Mouse (Mus musculus) left cerebral cortex, adult 18-20 months (tissue): ENCODE data around the gene Fam222b. TPM values are rescaled to one million over a fixed set of nuclear protein-coding genes. Genes with fewer than 3 reads are reported as not detected.
"Not testable (repeated sequence)": the region's sequence is repeated elsewhere in the genome, so short reads cannot be mapped to it uniquely, and the experiment has no call there.

Experiments used
- DNase-seq, 2 experiments: peaks; one replicate each; pipeline ENCODE4 v3.0.0; 2021 to 2022; ENCODE audit warnings: low spot score in 2 of 2, mixed read lengths in 1 of 2
- total RNA-seq, 2 experiments: library from RNA; stranded (reverse); gene quantifications; 2 replicates each; pipeline ENCODE4 v1.2.3; 2021

The Fam222b gene
- total RNA-seq, 2 experiments from 2014 or later, result 29.5 to 30.0 TPM

DNA sequence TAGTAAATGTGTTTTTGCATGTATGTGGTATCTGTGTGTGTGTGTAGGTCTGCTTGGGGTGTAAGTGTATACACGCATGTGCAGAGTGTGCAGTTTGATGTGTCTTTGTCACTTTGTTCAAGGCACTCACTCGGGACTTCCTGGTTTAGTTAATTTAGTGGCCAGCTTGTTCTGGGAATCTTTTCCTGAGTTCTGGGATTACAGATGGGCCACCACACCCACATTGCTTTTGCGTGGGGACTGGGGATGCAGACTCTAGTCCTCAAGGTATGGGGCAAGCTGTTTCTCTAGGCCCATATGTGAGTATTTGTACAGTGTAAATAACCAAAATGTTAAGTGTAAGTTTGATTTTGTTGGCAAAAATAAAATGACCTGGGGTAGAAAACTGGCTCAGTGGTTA, 39.9 kb downstream of the Fam222b start:
- DNase-seq, result no peak

DNA sequence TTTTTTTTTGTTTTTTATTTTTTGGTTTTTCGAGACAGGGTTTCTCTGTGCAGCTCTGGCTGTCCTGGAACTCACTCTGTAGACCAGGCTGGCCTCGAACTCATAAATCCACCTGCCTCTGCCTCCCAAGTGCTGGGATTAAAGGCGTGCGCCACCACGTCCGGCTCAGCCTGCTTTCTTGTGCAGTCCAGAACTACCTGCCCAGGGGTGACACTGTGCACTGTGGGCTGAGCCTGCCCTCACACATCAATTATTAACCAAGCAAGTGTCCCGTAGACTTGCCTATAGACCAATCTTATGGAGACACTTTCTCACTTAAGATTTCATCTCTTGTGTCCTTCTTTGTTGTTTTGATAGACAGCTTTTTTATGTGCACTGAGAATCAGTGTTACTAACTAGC, 40.9 kb downstream of the Fam222b start:
- not testable (repeated sequence) for DNase-seq

DNA sequence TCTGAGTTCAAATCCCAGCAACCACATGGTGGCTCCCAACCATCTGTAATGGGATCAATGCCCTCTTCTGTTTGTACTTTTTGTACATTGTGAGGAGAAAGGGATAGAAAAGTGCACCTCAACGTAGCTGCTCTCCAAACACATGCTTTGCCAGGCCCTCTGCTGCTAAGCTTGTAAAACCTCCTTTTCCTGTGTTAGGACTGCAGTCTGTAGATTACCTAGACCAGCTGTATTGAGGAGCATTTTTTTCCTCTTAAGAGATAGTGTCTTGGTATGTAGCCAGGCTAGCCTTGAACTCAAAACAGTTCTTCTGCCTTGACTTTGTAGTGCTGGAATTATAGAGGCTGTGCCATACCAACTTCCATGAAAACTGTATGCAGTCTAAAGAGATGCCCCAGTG, 41.7 kb downstream of the Fam222b start:
- no peak for DNase-seq

GRCm38 (mm10) chr11:78137584-78137983, 43.1 kb downstream of the Fam222b start:
- DNase-seq, result no peak

DNA sequence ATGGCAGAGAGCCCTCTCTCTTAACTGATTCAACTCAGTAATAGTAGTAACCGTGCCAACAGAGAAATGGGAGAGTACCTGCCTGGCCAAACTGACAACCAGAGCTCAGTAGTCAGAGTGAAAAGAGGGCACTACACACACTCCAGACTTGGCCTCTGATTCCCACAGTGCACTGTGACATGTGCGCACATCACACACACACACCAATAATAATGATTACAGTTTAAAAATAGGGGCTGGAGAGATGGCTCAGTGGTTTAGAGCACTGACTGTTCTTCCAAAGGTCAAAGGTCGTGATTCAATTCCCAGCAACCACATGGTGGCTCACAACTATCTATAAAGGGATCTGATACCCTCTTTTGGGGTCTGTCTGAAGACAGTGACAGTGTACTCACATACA, 43.6 kb downstream of the Fam222b start:
- no peak for DNase-seq

GRCm38 (mm10) chr11:78140665-78141064, 46.2 kb downstream of the Fam222b start:
- DNase-seq, result no peak

DNA sequence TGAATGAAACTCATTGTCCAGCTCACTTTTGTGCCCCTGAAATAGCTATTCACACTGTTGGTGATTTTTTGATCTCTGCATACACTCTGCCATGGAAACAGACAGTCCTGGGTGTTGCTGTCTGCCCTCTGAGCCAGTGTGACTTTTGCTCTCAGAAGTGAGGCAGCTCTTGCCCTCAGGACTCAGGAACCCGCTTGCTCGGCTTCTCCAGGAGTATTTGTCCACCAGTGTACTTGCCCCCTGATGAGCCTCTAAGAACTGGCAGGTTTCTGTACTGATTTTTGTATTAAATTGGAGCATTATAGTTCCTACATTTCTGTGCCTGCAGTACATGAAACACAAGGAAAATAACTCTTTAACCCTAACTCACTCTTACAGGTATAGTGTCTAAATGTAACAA, 49.1 kb downstream of the Fam222b start:
- no peak for DNase-seq

- no peak for DNase-seq
Measured at GRCm38 (mm10) chr11:78146168-78146567, 51.7 kb downstream of the Fam222b start.

GRCm38 (mm10) chr11:78146707-78147543, 52.5 kb downstream of the Fam222b start:
- no peak for DNase-seq

- DNase-seq, result no peak
Measured at GRCm38 (mm10) chr11:78151161-78151560, 56.7 kb downstream of the Fam222b start.

GRCm38 (mm10) chr11:78152299-78153231, 58.1 kb downstream of the Fam222b start:
- peak; percentile 67 to 71 for DNase-seq

DNA sequence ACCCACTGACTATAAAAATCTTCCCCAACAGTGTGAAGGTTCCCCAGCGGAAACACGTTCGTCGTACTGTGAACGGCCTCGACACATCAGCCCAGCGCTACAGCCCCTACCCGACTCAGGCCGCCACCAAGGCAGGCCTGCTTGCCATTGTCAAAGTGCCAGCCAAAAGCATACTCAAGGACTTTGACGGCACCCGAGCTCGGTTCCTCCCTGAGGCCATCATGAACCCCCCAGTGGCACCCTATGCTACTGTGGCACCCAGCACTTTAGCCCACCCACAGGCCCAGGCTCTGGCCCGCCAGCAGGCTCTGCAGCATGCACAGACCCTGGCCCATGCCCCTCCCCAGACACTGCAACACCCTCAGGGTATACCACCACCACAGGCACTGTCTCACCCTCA, 59.3 kb downstream of the Fam222b start:
- no peak for DNase-seq

- no peak for DNase-seq
Measured at GRCm38 (mm10) chr11:78155674-78156073, 61.2 kb downstream of the Fam222b start.

DNA sequence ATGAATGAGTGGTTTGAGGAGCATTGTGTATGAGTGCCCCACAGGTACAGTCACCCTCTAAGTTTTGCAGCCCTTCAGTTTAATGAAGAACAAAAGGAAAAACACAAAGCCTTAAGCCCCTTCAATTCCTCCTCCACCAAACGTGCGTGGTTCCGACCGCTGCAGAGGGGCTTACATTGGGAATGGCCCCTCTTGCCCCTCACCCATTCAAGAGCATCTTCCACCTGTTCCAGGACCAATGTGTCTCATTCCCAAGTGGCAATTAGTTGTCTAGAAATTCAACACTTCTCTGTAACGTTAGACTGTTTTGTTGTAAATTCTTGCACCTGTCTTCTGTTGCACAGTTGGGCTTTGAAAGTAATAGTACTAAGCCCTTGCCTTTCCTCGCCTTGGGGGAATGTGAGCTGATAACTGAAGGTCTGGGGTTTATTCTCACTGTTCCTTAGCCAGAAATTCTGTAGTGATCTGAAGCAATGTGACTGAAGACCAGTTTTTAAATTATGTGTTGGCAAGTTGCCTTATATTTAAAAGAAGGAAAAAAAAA, 61.8 kb downstream of the Fam222b start:
- DNase-seq, result no peak

DNA sequence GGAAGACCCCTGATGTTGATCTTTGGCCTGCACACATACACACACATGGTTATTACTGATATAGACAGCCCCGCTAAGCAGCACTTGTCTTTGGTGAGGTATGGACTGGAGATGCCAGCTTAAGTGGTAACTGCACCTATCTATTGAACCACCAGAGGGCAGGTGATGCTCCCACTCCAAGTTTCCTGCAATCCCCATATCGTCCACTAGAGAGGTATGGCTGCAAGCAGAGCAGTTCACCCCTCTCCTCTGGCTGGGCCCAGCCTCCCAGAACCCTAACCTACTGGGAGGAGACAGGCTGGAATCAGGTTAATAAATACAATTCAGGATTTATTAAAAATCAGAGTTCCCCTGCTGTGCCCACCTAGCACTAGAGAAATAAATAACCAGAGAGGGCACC, 64.6 kb downstream of the Fam222b start:
- peak; percentile 78 for DNase-seq

GRCm38 (mm10) chr11:78159557-78159956, 65.1 kb downstream of the Fam222b start:
- no peak for DNase-seq

- DNase-seq, result no peak
Measured at GRCm38 (mm10) chr11:78160171-78160570, 65.7 kb downstream of the Fam222b start.

- no peak for DNase-seq
Measured at GRCm38 (mm10) chr11:78160675-78161074, 66.2 kb downstream of the Fam222b start.

DNA sequence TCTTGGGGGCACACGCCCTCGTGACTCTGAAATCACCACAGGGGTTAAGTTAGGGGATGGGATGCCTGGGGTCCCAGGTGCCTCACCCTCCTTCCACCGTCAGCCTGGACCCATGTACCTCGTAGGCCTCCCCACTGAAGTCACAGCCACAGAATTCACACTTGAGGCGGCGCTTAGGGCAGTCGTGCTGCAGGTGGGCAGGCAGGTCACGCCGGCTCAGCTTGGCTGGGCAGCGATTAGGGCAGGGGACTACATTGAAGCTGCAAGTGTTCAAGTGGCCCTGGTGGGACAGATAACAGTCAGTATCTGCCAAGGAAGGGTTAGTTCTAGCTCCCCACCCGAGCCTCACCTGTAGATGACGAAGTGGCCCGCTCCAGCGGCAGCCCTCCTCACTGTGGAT, 66.7 kb downstream of the Fam222b start:
- DNase-seq, result no peak

GRCm38 (mm10) chr11:78161968-78162367, 67.5 kb downstream of the Fam222b start:
- DNase-seq, result no peak

GRCm38 (mm10) chr11:78162504-78162903, 68.0 kb downstream of the Fam222b start:
- DNase-seq, result no peak

- DNase-seq, result no peak
Measured at GRCm38 (mm10) chr11:78163045-78163444, 68.6 kb downstream of the Fam222b start.
